Mouse (Mus musculus) heart, adult 9 months (tissue): ENCODE results near the gene Dtx3.

Experiments used
- DNase-seq, 2 experiments: peaks; one replicate each; pipeline ENCODE4 v3.0.0; 2022; ENCODE audit warnings: low spot score in 2 of 2

The Dtx3 gene

DNA sequence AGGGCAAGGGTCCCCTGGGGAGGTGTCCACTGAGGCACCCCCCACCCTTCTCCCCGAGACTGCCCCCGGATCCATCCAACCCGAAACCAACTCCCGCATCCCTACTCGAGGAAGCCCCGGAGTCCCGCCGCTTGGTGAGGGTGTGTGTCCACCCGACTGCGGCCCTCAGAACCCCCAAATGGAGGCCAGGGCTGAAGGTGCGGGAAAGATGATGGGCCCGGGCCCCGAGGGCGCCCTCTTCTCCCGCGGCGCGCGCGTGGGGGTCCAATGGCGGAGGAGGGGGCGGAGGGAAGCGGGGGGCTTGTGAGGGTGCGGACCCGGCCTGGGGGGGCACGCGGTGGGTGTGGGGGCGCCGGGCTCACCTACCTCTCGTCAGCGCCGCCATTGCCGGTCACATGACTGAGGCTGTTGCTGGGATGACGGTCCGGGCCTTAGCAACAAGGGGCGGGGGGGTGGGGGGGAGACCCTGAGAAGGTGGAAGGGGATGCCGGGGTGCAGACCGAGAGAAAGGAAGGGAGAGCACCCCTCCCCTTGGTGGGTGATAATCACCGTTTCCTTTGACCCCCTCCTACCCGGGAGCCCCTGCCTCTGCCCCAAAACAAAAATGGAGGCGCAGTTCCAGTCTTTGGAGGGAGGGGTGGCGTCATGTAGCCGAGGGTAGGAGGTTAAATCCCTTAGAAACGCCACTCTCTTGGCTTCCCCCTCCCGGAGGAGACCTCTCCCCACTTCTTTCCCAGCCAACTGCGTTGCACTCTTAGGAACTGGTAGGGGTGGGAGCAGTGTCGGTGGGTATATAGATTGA, at the start of gene Dtx3:
Gene Dtx3, minus strand, starts transcription at position 401 of the 802 bp plus-strand sequence.
- DNase-seq: no peak

DNA sequence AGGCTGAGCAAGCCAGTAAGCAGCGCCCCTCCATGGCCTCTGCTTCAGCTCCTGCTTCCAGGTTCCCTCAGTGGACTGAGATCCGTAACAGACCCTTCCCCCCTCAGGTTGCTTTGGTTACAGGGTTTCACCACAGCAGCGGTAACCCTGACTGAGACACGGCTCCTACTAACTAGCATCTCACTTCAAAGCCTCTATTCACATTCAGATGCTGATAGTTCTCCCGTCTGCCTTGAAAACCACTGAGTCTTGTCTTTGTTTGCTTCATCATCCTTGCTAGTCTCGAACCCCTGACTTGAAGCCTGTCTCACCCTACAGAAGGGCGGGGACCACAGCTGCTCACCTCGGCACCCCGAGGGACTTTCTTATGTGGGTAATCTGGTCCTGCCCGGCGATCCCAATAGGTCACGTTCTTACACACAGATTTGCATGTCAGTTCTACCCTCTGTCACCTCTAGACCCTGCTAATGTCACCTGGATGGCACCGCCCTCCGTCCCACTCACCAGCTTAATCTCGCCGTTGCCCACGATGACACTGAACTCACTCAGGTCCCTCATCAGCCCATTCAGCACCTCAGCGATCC, 42.8 kb upstream of the Dtx3 start:
- no peak for DNase-seq

DNA sequence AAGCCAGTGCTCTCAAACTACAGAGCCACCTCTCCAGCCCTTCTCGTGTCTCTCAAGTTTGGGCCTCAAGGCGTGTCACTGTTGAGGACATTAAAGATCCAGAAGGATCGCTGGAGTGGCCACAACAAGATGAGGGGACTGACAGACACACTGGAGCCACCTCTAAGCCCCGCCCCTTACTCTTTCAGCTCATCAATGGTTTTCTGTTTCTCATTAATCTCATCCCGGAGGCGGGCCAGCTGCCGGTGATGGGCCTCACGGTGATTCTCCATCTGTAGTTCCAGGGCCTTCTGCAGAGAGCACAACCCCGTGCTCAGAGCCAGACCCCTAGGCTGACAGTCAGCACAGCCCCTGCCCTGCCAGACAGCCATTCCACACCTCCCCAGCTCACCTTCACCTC, 41.0 kb upstream of the Dtx3 start:
- no peak for DNase-seq

DNA sequence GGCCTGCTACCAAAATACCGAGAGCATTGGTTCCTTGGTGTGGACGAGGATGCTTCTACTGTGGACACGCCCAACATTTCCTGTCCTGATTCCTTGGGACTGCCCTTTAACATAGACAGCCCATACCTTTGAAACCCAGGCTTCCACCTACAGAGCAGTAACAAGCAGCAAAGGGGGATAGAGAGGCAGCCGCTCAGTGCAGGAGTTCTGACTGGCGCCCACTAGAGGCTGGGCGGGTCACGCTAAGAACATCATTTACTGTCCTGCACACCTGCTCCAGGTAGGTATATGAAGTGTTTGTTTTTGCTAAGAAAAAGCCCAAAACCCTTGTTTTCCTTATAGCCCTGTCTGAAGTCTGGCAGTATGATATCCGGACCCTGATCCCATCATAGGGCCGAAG, 37.6 kb upstream of the Dtx3 start:
- no peak for DNase-seq

DNA sequence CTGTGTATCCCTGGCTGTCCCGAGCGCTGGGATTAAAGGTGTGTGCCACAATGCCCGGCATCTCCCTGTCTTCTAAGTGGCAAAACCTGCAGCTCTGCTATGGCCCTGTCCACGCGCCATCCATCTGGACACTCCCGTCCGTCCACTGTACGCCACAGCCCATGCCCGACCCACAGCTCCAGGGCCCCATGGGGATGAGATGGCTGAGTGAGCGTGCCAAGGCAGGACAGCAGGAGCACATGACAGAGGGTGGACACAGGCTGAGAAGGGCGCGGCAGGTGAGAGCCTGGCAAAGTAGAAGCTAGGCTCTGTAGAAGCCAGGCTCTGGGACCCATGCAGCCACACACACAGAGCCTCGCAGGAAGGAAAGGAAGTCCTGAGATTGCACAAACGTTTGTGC, 36.2 kb upstream of the Dtx3 start:
- no peak for DNase-seq

DNA sequence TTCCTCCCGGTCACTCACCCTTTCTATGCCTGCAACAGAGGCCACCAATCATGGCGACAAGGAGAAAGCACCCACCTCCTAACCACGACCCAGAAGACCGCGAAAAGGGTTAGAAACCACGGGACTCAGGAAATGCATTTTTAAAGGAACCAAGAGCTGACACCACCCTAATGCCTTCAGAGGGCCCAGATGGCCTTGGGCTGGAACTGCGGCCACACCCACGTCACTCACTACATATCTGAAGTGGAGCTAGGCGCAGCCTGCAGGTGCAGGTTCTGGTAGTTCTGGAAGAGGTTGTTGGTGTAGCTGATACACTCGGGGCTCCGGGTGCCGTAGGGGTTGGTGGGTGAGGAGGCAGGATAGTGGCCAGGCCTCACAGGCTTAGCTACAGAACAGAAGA, 35.2 kb upstream of the Dtx3 start:
- DNase-seq: no peak

DNA sequence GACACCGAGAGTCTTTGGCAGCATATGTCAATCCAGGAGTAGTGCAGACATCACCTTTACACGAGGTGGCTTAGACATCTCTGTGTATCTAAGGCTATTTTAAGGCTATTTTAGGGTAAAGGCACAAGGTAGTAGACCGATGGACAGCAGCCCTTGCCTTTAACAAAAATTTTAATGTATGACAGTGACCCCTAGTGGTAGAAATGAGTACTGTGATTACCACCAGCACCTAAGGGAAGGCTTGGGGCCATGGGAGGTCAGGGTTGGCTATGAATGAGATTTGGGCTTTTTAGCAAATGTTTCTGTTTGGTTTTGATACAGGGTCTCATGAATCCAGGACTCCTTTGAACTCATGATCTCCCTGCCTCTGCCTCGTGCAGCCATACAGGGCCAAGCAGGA, 33.4 kb upstream of the Dtx3 start:
- peak; percentile 64 to 68 for DNase-seq

DNA sequence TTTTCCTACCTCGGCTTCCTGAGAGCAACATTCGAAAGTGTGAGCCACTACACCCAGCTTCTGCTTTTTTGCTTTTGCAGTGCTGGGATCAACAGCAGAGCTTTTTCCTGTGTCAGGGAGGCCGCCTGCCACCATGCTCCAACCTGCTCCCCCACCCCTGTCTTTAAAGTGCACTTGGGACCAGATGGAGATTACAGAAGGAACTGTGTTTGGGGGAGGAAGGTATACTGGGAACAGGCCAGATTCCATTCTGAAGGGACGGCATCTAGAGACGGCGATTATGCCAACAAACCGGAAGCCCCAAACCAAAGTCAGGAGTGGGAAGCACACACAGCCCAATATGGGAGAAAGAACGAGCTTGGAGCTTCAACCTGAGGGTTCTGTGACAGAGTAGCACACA, 31.6 kb upstream of the Dtx3 start:
- no peak for DNase-seq

DNA sequence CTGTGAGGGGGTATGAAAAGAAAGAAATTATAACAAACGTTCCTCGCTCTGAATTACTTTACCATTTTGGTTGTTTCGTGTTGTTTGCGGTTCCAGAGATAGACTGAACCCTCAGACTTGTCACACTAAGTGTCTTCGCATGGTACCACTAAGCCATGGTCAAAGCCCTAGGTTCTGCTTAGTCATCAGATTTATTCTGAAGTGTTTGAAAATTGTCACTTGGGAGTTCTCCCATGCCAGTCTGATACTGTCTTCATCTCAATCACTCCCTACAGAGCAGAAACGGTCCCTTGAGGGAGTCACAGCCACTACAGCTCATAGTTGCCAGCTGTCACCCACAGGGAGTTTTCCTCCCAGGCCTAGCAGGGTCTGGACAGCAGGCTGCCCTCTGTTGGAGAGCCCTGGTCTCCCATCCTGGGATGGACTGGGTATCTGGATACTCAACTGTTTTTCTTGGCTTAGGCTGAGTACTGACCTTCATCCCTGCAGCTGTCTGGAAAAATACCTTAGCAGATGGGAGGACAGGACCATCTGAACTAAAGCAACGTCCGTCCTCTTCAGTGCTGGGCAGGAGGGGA, 30.9 kb upstream of the Dtx3 start:
- no peak for DNase-seq

DNA sequence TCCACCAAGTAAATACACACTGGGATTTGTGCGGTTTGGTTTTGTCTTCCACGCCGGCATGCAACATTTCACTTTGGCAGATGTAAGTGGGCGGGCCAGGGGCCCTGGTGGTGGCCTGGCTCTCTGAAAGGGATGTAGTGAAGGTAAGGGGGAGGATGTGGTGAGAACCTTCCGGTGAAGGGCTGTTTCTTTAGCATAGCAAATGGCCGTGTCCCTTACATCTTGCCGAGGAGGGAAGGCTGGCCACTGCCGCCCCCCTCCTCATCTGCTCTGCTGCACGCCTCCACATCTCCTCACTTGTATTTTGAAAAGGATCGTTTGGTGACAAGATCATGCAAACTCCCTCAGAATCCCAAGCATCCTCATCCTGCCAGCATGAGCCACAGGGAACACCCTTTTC, 30.2 kb upstream of the Dtx3 start:
- DNase-seq: no peak

DNA sequence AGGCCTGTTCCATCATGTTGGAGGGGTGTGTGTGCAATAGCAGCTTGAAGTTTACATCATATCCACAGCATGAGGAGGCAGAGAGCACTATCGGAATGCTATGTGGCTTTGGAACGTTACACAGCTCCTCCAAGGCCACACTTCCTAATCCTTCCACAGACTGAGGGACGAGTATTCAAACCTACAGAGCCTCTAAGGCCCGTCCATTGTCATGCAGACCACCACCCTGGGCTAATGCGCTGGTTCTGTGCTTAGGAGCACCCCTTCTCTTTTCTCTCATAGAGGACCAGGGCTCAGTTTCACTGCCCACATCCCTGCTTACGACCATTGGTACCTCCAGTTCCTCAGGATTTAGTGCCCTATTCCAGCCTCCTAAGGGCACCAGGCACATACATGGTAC, 29.7 kb upstream of the Dtx3 start:
- DNase-seq: no peak

DNA sequence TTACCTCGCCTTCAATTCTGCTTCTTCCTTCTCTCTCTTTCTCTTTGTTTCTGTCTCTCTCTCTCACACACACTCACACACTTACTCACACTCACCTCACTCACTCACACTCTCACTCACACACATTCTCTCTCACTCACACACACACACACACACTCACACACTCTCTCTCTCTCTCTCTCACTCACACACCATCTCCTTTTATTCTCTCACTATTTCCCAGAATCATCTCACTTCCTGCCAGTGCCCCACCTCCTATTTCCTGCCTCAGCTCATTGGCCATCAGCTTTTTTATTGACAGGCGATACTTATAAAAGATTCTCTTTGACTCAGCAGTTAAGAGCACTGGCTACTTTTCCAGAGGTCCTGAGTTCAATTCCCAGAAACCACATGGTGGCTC, 22.8 kb upstream of the Dtx3 start:
- no peak for DNase-seq

DNA sequence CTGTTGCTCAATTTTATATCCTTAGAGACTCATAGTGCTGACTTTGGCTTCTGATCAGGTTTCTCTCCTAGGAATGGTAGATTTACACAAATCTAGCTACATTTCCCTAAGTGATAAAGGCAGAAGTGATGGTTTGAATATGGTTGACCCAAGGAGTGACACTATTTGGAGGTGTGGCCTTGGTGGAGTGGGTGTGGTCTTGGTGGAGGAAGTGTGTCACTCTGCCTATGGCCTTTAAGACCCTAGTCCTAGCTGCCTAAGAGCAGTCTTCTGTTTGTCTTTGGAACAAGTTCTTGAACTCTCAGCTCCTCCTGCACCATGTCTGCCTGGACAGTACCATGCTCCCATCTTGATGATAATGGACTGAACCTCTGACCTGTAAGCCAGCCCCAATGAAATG, 21.6 kb upstream of the Dtx3 start:
- no peak for DNase-seq

DNA sequence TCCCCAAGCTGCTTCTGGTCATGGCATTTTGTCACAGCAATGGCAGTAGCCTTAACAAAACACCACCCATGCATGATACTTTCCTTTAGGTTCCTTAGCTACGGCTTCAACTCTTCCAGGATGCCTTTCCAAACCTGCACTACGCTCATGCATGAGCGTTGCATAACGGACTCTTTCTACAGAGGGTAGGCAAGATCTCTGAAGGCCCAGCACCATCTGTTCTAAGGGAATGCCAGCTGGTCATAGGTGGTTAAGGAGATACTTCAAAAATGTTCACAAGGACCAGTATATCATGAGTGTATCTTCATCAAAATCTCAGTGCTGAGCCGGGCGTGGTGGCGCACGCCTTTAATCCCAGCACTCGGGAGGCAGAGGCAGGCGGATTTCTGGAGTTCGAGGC, 20.9 kb upstream of the Dtx3 start:
- DNase-seq: no peak

DNA sequence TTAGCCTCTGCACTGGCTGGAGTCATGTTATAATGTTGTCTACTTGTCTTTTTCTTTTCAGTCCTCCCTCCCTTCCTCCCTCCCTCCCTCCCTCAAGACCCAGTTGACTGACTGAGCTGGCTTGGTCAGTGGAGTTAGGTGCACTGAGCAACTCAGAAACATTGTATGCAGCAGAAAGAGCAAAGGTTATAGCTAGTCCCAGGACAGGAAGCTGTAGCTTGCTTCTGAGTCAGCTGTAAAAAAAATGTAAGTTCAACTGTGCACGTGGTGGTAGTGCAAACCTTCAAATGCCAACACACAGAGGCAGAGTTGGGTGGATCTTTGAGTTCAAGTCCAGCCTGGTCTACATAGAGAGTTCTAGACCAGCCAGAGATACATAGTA, 18.9 kb upstream of the Dtx3 start:
- no peak for DNase-seq

DNA sequence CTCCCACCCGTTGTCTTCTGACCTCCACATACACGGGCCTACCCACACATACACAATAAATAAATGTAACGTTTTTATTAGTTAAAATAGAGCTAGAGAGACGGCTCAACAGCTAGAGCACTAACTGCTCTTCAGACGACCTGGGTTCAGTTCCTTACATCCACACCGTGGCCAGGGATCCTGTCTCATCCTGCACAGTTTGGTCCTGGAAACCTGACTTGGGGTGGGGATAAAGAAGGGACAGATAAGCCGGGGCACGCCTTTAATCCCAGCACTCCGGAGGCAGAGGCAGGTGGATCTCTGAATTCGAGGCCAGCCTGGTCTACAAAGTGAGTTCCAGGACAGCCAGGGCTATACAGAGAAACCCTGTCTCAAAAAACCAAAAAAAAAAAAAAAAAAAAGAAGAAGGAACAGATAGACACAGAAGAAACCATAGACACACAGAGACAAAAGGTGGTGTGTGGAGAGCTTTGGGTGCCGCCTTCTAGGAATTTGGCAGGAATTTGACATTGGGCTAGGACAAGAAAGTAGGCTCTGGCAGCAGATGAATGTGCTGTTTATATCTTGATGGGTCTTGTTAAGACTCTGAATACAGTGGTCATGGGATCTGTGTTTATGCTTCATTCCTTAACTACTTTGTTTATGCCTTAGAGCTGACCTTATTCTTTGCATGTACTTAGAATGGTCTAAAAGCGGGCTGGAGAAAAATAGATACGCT, 18.3 kb upstream of the Dtx3 start:
- no peak for DNase-seq

DNA sequence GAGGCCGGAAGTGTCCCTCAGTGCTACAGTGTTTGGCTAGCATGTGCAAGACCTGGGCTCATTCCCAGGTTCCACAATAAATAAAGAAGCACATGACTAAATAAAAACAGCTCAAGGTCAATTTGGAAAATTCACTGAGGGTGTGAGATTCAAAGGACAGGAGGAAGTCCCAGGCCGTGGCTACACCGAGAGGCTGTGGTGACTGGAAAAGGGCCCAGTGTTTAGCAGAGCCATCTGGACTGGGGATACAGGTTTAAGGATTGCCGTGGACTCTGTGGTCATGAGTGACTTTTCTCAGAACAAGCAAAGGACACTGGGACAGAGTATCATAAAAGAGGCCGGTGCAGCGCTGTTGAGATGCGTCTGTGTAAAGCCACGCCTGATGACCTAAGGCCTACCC, 17.7 kb upstream of the Dtx3 start:
- DNase-seq: no peak

DNA sequence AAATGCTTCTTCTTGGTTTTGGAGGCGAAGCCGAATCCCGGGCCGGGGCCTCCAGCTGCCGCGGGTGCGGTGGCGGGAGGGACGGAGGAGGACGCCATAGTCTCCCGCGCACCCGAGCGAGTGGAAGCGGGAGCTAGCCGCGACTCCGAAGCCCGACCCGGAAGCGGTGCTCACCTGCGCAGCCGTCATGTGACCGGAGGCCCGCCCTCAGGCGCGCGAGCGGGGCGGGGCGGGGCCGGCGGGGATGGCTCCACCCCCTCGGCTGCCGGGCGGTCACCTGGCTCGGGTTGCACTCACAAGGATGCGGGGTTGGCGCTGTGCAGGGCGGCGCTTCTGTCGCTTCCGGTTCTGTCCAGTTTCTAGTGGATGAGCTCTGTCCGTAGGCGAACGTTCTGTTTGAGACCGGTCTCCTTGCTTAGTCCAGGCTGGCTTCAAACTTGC, 15.9 kb upstream of the Dtx3 start, which contains the start of gene Pip4k2c:
Gene Pip4k2c, minus strand, starts transcription at position 172 of the 441 bp plus-strand sequence.
- DNase-seq: peak; percentile 89 to 90

DNA sequence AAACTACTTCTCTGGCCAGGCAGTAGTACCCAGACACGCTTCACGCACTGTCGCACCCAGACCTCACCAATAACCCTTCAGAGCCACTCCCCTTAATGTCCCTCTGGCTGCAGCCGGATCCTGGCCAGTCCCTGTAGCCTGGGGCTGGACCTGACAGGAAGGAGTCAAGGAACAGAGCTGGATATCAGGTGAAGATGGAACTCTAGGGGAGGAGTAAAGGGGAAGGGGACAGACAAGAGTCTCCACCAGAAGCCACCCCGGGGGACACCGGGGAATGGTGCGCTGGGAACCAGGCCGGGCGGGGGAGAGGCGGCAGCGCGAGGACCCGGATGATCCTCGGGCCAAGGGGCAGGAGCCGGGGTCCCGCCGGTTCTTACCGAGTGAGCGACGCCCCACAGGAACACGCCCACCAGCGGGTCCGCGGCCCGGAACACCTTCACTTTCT, 15.5 kb upstream of the Dtx3 start:
- no peak for DNase-seq

DNA sequence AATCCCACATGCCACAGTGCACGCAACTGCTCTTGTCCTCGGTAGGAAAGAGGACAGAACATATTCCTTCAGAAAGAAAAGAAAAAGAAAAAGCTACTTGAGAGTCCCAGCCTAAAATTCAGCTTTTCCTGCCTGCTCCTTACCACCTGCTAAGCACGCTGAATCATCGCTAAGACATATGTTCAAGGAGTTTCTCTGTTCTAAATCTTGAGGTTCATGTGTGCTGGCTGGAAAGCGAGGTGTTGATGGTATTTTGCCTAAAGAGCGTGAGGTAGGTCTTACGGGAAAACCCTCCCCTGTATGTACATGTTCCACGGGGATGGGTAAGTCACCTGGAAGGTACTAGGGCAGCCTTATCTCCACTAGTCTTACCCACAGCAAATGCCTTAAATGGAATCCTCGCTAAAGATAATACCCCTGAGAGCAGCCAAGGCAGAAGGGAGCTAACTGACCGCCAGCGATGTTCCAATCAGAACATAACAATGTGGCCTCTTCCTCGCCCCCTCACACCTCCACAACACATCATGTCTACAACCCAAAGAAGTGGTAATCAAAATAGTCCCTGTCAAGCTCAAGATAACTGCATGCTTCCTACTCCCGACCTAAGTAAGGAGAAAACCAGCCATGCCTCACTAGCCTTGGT, 14.5 kb upstream of the Dtx3 start:
- DNase-seq: no peak

DNA sequence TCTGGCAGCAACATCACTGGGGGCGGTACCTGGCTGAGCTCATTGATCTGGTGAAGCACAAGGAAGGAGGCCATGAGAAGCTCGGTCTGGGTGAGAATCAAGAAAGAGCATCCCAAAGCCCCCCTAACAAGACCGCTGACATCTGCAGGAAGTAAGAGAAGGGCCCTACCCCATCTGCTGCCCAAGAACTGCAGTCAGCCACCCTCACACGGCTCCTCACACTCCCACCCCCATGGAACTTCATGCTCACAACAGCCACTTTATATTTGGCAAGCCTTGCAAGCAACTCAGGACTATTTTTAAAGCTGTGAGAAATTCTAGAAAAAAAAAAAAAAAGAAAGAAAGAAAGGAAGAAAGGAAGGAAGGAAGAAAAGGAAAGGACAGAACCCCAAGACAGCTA, 13.4 kb upstream of the Dtx3 start:
- no peak for DNase-seq

DNA sequence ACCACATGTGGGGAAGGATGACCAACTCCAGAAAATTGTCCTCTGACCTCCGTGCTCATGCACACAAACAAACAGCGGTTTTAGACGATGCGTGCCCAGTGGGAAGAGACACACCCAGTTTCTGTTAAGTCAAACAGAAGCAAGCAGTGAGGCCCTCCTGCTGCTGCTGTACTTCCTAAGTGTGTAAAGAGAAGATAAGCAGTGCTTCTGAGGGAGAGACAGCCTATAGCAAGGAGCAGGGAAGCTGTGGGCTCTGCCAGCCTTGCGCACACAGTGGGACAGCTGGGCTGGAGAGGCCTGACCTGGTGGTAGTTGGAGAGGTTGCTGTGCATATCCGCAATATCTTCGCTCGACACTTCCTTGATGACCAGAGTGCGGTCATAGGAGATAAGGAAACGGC, 9.8 kb upstream of the Dtx3 start:
- DNase-seq: no peak
